Mouse (Mus musculus): ENCODE measurements around the gene Clasp1. TPM values are rescaled to one million over a fixed set of nuclear protein-coding genes. Genes with fewer than 3 reads are reported as not detected.

Gene Clasp1
- polyA plus RNA-seq, 1 experiment from 2014 or later: 22.3 TPM

- 0 out of 2 replicates have a peak, but pooled peaks have one; percentile 19 for ATAC-seq
- H3K27ac ChIP-seq: peak overlapping the region; percentile 57; the same call in 1 of the 2 replicates
These were observed 93.6 kb downstream of the Clasp1 start for GRCm38 (mm10) chr1:118482285-118483019.

GRCm38 (mm10) chr1:118483504-118484096 is 94.7 kb downstream of the Clasp1 start:
- Histone ChIP-seq H3K9me3 (replicated peaks) (no peaks in the 10 kb centered on the region), H3K36me3 (peaks cover 13% of the 10 kb centered on the region; the same call in 1 of the 2 replicates), H3K9ac (peak overlapping the region; percentile 3; the same call in 1 of the 2 replicates), H3K4me3 (no peak overlapping the region), H3K27me3 (replicated peaks) (no peaks in the 10 kb centered on the region), H3K4me1 (peaks cover 67% of the 10 kb centered on the region), H3K27ac (peak overlapping the region; percentile 36), H3K4me2 (peak overlapping the region; percentile 43)
- 0 out of 2 replicates have a peak, but pooled peaks have one; percentile 38 for ATAC-seq
- WGBS (ENCODE audit: insufficient replicate concordance): 61% methylated on average over 6 of the region's 6 CpGs

More at GRCm38 (mm10) chr1:118482285-118483019, 93.6 kb downstream of the Clasp1 start:
- Histone ChIP-seq H3K9ac (0 out of 2 replicates have a peak overlapping the region, but pooled peaks have one; percentile 31), H3K4me3 (no peak overlapping the region), H3K4me2 (peak overlapping the region; percentile 43; the same call in 1 of the 2 replicates), H3K9me3 (replicated peaks) (no peaks in the 10 kb centered on the region), H3K27me3 (replicated peaks) (no peaks in the 10 kb centered on the region), H3K36me3 (peaks cover 14% of the 10 kb centered on the region; the same call in 1 of the 2 replicates), H3K4me1 (peaks cover 77% of the 10 kb centered on the region)
- WGBS (ENCODE audit: insufficient replicate concordance): 68% methylated on average over 8 of the region's 8 CpGs

GRCm38 (mm10) chr1:118485572-118485971 is 96.7 kb downstream of the Clasp1 start:
- Histone ChIP-seq H3K4me1 (peaks cover 47% of the 10 kb centered on the region), H3K4me2 (no peak overlapping the region), H3K9ac (no peak overlapping the region), H3K27ac (no peak overlapping the region), H3K27me3 (replicated peaks) (no peaks in the 10 kb centered on the region), H3K36me3 (peaks cover 7% of the 10 kb centered on the region; the same call in 1 of the 2 replicates), H3K4me3 (no peak overlapping the region), H3K9me3 (replicated peaks) (no peaks in the 10 kb centered on the region)
- no peak for ATAC-seq
- 71% methylated on average over 3 of the region's 3 CpGs for WGBS (ENCODE audit: insufficient replicate concordance)

GRCm38 (mm10) chr1:118486021-118486420 is 97.2 kb downstream of the Clasp1 start:
- Histone ChIP-seq H3K27ac (no peak overlapping the region), H3K9ac (no peak overlapping the region)
- no peak for ATAC-seq

GRCm38 (mm10) chr1:118492811-118493210 is 104.0 kb downstream of the Clasp1 start:
- Histone ChIP-seq H3K4me3 (no peak overlapping the region), H3K4me2 (no peak overlapping the region), H3K9ac (no peak overlapping the region), H3K27me3 (replicated peaks) (no peaks in the 10 kb centered on the region), H3K4me1 (no peaks in the 10 kb centered on the region), H3K36me3 (peaks cover 7% of the 10 kb centered on the region), H3K9me3 (replicated peaks) (no peaks in the 10 kb centered on the region), H3K27ac (no peak overlapping the region)
- WGBS (ENCODE audit: insufficient replicate concordance): 61% methylated on average over 3 of the region's 3 CpGs
- no peak for ATAC-seq

More at GRCm38 (mm10) chr1:118486021-118486420, 97.2 kb downstream of the Clasp1 start:
- Histone ChIP-seq H3K4me3 (no peak overlapping the region), H3K27me3 (replicated peaks) (no peaks in the 10 kb centered on the region), H3K4me1 (peaks cover 44% of the 10 kb centered on the region), H3K9me3 (replicated peaks) (no peaks in the 10 kb centered on the region), H3K4me2 (no peak overlapping the region), H3K36me3 (peaks cover 7% of the 10 kb centered on the region; the same call in 1 of the 2 replicates)

GRCm38 (mm10) chr1:118494551-118494950 is 105.7 kb downstream of the Clasp1 start:
- Histone ChIP-seq H3K9me3 (replicated peaks) (no peaks in the 10 kb centered on the region), H3K4me3 (no peak overlapping the region), H3K4me1 (no peaks in the 10 kb centered on the region), H3K4me2 (no peak overlapping the region), H3K27me3 (replicated peaks) (no peaks in the 10 kb centered on the region), H3K9ac (no peak overlapping the region), H3K36me3 (peaks cover 18% of the 10 kb centered on the region), H3K27ac (no peak overlapping the region)
- 92% methylated on average over 9 of the region's 9 CpGs for WGBS (ENCODE audit: insufficient replicate concordance)
- no peak for ATAC-seq

- Histone ChIP-seq H3K27ac (no peak overlapping the region), H3K9me3 (replicated peaks) (no peaks in the 10 kb centered on the region), H3K4me3 (no peak overlapping the region), H3K36me3 (peaks cover 56% of the 10 kb centered on the region), H3K27me3 (replicated peaks) (no peaks in the 10 kb centered on the region), H3K4me2 (no peak overlapping the region), H3K4me1 (no peaks in the 10 kb centered on the region), H3K9ac (no peak overlapping the region)
- peak; percentile 69; the same call in 1 of the 2 replicates for ATAC-seq
- 60% methylated on average over 5 of the region's 5 CpGs for WGBS (ENCODE audit: insufficient replicate concordance)
These were observed 109.5 kb downstream of the Clasp1 start for GRCm38 (mm10) chr1:118498311-118498710.

- no peak overlapping the region for H3K4me3 ChIP-seq
- H3K9me3 ChIP-seq (replicated peaks): no peaks in the 10 kb centered on the region
- 88% methylated on average over 11 of the region's 11 CpGs for WGBS (ENCODE audit: insufficient replicate concordance)
- no peak overlapping the region for H3K4me2 ChIP-seq
- H3K27me3 ChIP-seq (replicated peaks): no peaks in the 10 kb centered on the region
- no peak for ATAC-seq
- H3K27ac ChIP-seq: no peak overlapping the region
- H3K36me3 ChIP-seq: peaks cover 79% of the 10 kb centered on the region
- H3K4me1 ChIP-seq: no peaks in the 10 kb centered on the region
- no peak overlapping the region for H3K9ac ChIP-seq
These were observed 111.7 kb downstream of the Clasp1 start for GRCm38 (mm10) chr1:118500606-118501005.

GRCm38 (mm10) chr1:118501691-118502090 is 112.8 kb downstream of the Clasp1 start:
- no peak overlapping the region for H3K4me2 ChIP-seq
- H3K4me3 ChIP-seq: no peak overlapping the region
- no peak for ATAC-seq
- no peaks in the 10 kb centered on the region for H3K27me3 ChIP-seq (replicated peaks)
- no peaks in the 10 kb centered on the region for H3K9me3 ChIP-seq (replicated peaks)
- H3K4me1 ChIP-seq: no peaks in the 10 kb centered on the region
- H3K36me3 ChIP-seq: peaks cover 90% of the 10 kb centered on the region
- no peak overlapping the region for H3K9ac ChIP-seq
- 80% methylated on average over 2 of the region's 2 CpGs for WGBS (ENCODE audit: insufficient replicate concordance)
- H3K27ac ChIP-seq: no peak overlapping the region

GRCm38 (mm10) chr1:118505746-118506145 is 116.9 kb downstream of the Clasp1 start:
- H3K27ac ChIP-seq: no peak overlapping the region
- 70% methylated on average over 1 of the region's 1 CpGs for WGBS (ENCODE audit: insufficient replicate concordance)
- no peak overlapping the region for H3K4me2 ChIP-seq
- no peaks in the 10 kb centered on the region for H3K27me3 ChIP-seq (replicated peaks)
- H3K9ac ChIP-seq: no peak overlapping the region
- H3K36me3 ChIP-seq: peaks cover 97% of the 10 kb centered on the region
- ATAC-seq: no peak
- no peaks in the 10 kb centered on the region for H3K4me1 ChIP-seq
- no peaks in the 10 kb centered on the region for H3K9me3 ChIP-seq (replicated peaks)
- H3K4me3 ChIP-seq: no peak overlapping the region

- ATAC-seq: no peak
- no peak overlapping the region for H3K4me3 ChIP-seq
- peaks cover 93% of the 10 kb centered on the region for H3K36me3 ChIP-seq
- no peak overlapping the region for H3K4me2 ChIP-seq
- H3K27ac ChIP-seq: no peak overlapping the region
- no peaks in the 10 kb centered on the region for H3K4me1 ChIP-seq
- no peak overlapping the region for H3K9ac ChIP-seq
- 79% methylated on average over 3 of the region's 3 CpGs for WGBS (ENCODE audit: insufficient replicate concordance)
- no peaks in the 10 kb centered on the region for H3K9me3 ChIP-seq (replicated peaks)
- H3K27me3 ChIP-seq (replicated peaks): no peaks in the 10 kb centered on the region
These were observed 122.1 kb downstream of the Clasp1 start for GRCm38 (mm10) chr1:118510996-118511395.
